Mouse (Mus musculus) gastrocnemius, postnatal 25 days (tissue): ENCODE measurements around the gene Cxcl3. TPM values are rescaled to one million over a fixed set of nuclear protein-coding genes. Genes with fewer than 3 reads are reported as not detected.

Experiments used
- DNase-seq: peaks from one replicate; pipeline ENCODE4 v3.0.0; 2022
- long read RNA-seq, 2 experiments: library from polyadenylated mRNA; stranded (forward); transcript quantifications; one replicate each; pipeline ENCODE4 v2.0.0; 2021
- total RNA-seq, 2 experiments: library from RNA; stranded (reverse); gene quantifications; 1 replicate in 1 of 2; 2 replicates in 1 of 2; pipeline ENCODE4 v1.2.3; 2021

The Cxcl3 gene
- total RNA-seq = not detected
- long read RNA-seq, experiment 1 = 0 reads
- long read RNA-seq, experiment 2 = 0 reads

DNA sequence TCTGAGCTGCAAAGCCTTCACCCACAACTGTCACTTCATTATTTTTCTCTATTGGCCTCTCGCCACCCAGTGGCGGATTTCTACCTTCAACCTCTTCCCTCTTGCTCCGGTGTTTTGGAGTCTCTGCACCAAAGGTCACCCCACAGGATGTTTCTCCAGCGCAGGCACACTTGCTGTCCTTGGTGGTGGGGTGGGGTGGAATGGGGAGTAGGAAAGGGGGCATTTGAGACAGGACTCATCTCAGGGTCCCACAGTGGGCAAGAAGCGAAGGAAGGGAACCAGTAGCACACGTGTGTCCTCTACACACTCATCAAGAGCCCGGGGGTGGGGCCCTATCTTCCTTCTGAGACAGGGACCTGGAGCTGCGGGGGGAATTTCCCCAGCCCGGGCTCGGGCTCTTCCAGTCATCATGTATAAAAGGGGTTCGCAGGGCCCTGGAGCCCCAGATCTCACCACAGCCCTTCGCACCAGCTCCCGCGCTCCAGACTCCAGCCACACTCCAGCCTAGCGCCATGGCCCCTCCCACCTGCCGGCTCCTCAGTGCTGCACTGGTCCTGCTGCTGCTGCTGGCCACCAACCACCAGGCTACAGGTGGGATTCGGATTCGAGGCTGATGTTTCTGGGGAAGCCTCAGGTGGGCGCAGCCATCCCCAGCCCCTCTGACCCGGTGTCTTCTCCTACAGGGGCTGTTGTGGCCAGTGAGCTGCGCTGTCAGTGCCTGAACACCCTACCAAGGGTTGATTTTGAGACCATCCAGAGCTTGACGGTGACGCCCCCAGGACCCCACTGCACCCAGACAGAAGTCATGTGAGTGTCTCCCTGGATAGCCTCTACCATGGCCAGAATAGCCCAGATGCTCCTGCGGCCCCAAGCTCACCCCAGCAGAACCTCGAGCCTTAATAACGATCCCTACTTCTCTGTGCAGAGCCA lies at the start of gene Cxcl3:
Cxcl3 (plus strand) TSS at position 445 of the 930 bp plus-strand sequence.
- DNase-seq = no peak

DNA sequence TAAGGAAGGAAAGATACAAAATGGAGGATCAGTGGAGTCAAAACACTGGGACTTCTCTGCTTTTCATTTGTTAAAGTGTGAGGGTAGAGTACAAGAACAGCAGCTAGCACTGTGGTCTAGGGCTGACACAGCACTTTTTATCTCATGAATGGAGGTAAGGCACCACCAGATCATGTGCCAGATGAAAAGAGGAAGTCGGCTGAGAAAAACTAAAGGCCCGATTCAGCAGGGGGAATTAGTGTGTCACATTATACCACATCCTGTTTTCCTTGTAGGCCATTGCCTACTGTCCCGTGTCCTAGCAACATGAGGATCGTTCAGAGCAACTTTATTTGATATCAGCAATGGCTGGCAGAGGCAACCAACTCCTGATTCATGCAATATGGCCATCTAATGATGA lies 43.9 kb upstream of the Cxcl3 start:
- DNase-seq = no peak

DNA sequence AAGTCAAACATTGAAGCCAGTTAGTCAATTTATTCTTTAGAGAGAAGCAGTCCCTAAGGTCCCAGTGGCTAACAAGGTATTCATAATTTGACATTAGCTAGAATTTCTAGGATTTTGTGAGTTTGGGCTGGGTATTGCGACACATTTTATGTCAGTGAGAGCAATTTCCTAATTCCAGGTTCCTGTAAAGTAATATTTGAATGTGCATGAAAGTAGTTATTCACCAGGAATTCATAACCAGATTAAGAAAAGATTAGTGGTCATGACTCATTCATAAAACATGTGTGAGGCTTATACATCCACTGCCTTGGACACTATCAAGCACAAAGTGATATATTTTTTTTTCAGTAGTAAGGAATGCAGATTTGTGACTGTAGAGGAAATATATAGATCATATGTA lies 32.0 kb upstream of the Cxcl3 start:
- DNase-seq = no peak

DNA sequence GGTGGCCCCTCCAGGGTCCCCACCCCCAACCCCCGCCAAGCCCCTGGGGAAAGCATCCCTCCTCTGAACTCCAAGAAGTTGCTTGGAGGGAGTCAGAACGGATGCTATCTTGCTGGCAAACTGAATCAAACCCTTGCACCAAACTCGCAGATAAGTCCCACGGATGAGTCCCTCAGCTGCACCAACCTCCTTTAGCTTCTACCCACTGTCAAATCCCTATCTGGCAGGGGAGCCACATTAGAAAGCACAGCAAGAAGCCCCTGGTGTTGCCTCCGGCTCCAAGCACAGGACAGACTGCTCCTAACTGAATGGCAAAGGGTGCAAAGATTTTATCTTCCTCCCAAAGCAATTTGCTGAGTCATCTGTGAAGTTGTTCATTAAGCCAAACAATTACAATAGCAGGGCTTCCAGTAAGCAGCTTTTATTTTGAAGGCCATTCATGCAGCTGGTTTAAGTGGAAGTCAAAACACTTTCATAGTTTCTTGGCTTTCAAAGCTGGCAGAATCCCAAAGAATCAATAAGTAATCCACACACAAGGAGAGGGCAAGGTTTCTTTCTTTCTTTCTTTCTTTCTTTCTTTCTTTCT lies 27.8 kb upstream of the Cxcl3 start:
- no peak for DNase-seq

DNA sequence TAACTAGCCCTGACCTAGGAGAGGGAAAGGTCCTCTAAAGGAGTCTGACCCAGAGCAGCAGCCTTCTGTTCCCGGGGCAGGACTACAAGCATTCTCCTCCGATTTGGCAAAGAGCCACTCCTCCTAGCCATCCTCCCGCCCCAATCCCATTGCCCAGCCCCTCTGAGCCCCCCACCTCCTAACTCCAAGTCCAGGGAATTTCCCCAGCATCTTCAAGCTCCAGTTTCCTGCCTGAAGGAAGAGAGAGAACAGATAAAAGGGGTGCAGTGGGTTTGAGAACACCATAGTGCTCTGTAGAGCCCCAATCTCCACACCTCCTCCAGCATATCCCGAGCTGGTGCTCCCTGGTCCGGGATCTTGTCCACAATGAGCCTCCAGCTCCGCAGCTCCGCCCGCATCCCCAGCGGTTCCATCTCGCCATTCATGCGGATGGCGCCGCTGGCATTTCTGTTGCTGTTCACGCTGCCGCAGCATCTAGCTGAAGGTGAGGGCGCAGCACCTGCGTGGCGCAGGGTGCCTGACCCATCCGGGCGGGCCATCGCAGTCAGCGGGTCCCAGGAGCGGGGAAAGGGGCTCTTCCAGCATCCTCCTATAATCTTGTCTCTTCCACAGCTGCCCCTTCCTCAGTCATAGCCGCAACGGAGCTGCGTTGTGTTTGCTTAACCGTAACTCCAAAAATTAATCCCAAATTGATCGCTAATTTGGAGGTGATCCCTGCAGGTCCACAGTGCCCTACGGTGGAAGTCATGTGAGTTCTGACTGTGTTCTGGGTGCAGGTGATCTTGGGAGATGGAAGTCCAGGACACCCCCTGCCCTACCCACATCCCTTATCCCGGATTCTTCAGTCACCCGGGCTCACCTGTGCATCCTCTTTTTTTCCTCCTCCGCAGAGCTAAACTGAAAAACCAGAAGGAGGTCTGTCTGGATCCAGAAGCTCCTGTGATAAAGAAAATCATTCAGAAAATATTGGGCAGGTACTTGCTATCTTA lies 26.5 kb upstream of the Cxcl3 start, which contains the start of gene Cxcl5:
Cxcl5 (plus strand) TSS at position 284 of the 989 bp plus-strand sequence.
- DNase-seq = no peak

DNA sequence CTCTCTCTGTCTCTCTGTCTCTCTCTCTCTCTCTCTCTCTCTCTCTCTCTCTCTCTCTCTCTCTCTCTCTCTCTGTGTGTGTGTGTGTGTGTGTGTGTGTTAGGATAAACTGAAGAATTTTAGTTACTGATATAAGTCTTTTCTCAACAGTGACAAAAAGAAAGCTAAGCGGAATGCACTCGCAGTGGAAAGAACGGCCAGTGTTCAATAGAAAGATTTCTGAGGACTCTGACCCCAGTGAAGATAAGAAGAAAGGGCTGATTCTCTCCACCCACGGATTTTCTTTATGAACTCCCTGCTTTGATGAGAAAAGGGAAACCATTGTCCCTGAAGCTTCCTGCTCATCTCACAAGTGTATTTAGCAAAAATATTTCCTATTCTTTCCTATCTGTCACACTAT lies 25.6 kb upstream of the Cxcl3 start:
- DNase-seq = no peak

DNA sequence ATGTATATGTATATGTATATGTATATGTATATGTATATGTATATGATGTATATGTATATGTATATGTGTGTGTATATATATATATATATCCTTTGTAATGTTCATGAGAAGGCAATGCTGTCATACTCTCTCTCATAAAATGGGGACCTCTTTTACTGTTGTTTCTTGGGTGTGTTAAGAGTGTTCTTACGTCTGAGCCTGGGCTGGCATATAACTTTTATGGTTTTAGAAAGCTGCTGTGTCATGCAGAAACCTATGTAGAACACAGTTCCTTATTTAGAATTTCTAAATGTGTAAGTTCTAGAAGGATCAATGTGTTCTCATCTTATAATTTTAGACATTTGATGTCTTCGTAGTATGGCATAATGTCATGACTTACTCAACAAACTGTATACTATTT lies 25.1 kb upstream of the Cxcl3 start:
- no peak for DNase-seq

DNA sequence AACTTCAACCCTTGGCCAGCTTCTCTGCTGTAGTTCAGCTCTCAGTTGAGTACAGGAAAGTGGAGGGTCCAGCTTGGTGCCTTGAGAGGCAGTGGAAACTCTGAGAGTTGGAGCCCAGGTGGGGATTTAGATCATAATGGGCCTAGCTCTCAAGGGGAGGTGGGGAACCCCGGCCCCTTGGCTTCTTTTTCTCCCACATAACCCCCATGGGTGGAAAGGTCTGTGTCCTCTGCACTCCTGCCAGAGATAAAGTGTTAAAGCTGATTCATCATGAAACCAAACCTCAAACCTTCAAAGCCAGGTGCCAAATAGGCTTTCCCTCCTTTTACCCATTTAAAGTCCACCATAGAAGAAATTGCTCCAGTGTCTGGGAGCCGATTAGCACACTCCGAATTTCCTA lies 24.1 kb upstream of the Cxcl3 start:
- DNase-seq = no peak

DNA sequence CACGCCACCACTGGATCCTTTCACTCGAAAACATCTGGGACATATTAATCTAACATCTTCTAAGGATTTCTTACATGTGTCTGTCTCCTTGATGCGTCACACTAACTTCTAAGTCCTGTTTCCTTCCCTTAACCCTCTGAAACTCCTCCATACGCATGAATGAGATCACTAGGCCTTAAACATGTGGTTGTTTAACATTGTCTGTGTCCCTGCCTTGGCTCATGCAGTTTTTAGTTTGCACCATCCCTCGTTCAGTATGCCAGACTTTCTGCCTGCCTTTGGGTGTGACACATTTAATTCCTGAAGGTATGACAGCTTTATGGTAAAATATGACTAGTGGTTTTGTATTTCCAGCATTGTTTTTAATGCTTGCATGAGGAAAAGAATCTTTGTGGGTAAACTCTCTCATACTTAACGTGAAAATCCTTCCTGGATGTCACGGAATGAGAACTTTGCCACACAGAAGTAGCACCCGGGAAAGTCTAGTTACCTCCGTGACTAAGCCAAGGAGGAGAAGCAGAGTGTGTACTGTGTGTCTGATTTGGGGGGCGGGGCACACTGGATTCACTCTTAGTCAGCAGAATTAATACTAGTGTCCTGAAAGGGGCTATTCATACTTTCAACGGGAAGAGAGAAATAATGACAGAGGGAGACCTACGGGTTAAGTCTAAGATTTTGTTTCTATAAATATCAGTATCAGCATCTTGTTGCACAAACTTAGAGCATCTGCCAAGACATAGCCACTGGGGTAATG lies 21.8 kb upstream of the Cxcl3 start:
- no peak for DNase-seq

DNA sequence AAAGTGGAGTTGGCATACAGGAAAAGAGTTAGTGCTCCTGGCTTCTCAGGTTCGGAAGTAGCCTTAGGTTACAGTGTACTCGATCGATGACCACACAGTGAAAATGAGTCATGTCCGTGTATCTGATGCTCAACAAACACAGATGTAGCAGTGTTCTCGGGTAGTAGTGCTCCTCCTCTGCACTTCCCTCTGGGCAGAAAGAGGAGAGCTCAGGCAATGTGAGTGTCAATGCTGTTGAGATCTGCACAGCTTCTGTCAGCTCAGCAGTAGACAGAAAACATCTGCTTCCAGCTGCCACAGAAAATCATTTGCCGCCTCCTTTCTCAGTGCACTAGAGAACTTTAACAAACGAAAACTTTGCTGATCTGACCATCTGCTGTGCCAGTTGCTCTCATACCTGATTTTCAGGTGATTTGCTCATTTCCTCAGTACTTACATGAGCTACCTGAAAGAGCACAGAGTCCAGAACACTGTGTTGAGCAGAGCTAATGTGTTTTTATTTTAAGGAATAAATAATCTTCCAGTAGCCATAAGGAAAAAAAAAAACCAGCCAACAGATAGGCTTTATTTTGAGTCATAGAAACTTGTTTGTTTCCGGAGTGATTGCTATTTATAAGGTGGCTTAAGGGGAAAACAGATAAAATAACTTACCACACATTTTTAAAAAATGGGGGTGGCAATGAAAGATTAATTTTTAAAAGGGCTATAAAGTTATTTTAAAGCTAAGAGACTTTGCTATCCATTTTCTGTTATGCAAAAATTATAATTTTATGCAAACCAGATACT lies 19.9 kb upstream of the Cxcl3 start:
- DNase-seq = no peak

DNA sequence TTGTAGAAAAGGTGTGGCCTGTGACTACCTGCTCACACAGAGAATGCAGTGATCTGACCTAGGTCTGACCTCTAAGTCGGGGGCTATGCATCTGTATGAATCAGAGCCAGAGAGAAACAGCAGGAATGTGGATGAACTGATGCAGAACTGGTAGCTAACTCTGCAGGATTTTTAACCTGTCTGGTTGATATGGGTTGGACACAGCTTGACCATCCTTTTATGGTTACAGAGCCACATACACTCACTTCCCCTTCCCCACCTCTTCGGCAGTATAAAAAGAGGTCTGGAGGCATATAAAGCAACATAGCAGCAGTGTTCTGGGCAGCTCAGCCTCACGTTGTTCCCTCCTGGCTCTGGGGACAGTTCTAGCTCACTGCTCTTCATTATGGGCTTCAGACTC lies 17.7 kb upstream of the Cxcl3 start, which contains the start of gene Ppbp:
Ppbp (plus strand) TSS at position 301 of the 400 bp plus-strand sequence.
- DNase-seq = no peak

DNA sequence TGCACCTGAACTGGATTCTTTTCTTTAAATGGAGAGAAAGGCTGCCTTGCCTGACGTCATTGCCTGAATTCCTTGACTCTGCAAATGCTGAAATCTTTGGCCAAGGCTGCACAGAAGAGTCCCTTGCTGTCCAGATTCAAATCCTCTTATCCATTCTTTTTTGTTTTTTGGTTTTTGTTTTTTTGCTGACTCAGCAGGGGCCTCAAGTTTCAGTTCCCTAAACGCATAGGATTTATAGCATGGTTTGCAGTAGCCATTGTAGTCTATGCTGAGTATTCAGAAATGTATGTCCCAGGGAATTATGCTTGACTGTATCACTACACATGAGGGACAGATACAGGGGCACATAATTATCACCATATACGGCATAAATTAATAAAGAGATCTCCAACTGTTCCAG lies 14.5 kb upstream of the Cxcl3 start:
- no peak for DNase-seq

DNA sequence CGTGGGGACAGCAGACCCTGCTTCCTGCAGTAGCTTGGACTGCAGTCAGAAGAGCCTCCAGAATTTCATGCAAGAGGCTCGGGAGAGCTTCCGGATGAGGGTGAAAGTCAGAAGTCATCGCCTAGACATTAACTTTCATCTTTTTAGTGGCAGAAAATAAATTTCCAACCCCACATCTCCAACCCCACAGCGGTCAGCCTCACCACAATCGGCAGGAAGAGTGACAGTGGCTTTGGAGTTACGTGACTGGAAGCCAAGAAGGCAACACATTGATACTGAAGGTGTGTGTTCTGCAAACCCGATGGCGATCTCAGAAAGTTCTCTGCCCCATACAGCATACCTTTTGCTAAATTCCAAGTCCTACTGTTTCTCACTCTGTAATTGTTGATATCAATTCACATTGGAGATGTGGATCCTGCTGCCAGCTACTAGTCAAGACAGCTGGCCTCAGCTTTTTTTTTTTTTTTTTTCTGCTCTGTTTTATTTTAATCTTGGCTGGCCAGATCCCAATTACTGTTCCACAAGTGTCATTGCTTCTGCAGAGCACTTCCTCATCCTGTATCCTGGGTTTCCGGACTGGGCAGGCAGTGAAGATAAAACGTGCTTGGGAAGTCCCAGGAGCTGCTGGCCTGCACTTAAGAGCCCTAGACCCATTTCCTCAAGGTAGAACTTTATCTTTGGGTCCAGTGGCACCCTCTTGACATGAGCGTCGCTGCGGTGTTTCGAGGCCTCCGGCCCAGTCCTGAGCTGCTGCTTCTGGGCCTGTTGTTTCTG lies 13.8 kb upstream of the Cxcl3 start, which contains the start of gene Pf4:
Pf4 (plus strand) TSS at position 556 of the 774 bp plus-strand sequence.
- DNase-seq = no peak

DNA sequence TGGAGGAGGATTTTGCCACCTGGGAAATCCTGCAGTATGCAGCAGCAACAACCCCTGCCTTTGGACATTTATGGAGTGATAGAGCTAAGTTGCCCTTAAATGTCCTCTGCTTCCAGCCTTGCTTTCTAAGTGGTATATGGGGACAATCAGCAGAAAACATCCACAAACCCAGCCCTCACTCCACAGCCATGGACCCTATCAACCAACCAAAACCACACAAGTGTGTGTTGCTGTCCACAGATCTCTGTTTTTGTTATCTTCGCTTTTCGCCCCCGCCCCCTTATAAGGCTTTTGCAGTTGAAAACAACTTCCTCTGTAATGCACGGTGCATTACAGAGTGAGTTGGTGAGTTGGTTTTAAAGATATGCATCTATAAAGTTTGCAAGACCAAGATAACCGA lies 10.3 kb upstream of the Cxcl3 start:
- DNase-seq = no peak

DNA sequence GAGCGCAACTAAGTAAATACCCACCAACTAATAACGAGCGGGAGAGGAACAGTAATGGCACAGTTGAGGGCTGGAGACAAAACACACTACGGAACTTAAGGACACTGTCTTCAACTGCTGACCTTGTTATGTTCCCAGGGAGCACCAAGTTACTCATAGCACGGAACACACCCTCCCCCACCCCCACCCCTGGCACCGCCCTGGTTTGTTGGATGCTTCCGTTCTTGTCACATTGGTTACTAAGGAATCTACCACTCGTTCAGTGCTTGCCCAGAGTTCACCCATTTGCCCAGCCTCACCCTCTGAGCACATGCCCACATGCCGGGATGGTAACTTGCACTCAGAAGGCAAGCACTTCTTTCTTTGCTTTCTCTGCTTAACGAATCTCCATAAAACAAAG lies 8.3 kb upstream of the Cxcl3 start:
- no peak for DNase-seq

DNA sequence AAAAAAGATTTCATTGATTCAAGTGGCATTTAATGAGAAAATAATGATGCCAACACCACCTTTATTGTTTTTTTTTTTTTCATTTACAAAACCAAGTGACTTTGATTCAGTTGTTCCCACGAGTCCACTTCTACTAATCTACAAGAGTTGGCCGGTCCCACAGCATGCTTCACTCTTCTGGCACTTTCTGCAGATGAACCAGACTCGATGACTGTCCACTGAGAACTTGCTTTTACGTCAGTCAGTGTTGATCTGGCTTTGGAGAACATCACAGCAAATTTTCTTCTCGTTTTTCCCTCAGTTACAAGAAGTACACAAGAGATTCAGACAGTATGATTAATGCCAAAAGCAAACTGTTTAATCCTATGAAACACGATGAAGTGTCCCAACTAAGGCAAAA lies 7.0 kb upstream of the Cxcl3 start:
- no peak for DNase-seq

DNA sequence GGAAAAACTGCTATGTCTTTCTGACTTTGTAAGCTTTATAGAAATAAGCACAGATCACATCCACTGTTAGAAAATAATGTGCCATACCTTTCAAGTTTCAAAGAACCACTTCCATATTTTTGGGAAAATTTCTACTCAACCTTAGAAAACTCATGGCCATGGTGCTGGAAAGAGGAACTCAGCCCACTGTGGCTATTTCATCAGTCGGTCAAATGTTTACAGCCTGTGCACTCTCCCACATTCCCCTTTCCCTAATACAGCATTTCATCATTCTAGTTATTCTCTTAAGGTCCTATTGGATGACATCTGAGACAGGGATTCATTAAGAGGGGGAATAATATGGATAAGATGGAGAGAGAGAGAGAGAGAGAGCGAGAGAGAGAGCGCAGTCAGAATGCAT lies 2.2 kb upstream of the Cxcl3 start:
- DNase-seq = no peak

DNA sequence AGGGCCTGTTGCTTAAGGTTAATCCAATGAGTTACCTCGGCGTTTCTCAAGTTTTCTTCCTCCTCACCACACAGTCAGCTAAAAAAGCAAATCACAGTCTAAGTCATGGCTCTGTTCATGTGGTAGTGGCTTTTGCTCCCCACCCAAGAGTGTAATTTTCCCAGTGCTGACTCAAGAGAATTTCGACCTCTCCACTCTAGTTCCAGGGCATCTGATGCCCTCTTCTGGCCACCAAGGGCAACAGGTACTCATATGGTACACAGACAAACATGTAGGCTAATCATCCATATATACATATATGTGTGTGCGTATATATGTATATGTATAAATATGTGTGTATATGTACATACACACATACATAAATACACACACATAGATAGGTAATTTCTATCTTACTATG lies 2.2 kb downstream of the Cxcl3 start:
- no peak for DNase-seq

DNA sequence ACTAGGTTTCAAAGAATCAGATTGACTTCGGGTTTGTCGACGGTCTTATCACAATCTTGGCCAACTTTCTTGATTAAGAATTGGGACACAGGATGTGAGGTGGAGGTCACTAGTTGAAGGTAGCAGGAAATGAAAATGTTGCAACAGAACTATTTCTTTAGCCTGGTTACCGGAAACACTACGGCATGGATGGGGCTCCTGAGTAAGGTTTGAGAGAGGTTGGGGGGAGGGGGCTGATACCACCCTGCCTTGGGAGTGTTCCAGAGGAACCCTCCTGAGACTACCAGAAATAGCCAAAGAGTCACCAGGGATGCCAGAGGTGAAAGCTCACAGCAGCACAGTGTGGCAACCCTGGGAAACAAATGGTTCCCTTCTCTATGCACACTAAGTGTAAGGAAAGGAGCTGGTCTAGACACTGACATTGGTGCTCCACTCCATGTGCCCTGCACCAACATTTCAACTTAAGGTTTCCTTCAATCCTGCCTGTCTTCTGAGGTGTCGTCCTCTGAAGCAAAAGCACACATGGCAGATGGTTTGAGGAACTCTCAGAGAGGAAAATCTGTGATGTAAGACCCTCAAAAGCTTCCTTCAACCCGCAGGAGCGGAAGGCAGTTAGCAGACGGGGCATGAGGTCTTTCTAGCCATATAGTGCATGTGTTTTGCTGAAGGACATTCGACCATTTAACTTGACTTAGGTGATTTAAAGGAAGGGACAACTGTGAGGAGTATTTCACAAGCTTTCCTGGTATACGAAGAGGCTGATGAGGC lies 3.6 kb downstream of the Cxcl3 start:
- no peak for DNase-seq
